Mouse (Mus musculus): Measurements from ENCODE around the gene Taldo1. TPM values are rescaled to one million over a fixed set of nuclear protein-coding genes. Genes with fewer than 3 reads are reported as not detected.
A peak's percentile ranks its signal among the peaks of the same experiment; 100 is the strongest.

Gene Taldo1
- polyA plus RNA-seq, 1 experiment = 252 TPM

- Histone ChIP-seq H3K27me3 (ENCODE audit: control insufficient read depth, insufficient read depth, insufficient read length) (no peaks in the 10 kb centered on the region), H3K4me3 (ENCODE audit: insufficient read depth, poor library complexity, severe bottlenecking) (no peak overlapping the region), H3K79me2 (ENCODE audit: control insufficient read depth, insufficient read depth) (peaks cover 28% of the 10 kb centered on the region), H3ac (ENCODE audit: control insufficient read depth, insufficient read length, low read depth) (no peak overlapping the region), H3K36me3 (ENCODE audit: control insufficient read depth, insufficient read depth) (peaks cover 7% of the 10 kb centered on the region), H3K79me3 (ENCODE audit: low read depth) (peaks cover 7% of the 10 kb centered on the region)
- no peak for TF ChIP-seq FOSL1 (IDR thresholded peaks at IDR 0.05; ENCODE audit: insufficient read depth, low read length, poor library complexity, severe bottlenecking)
- no peak for TF ChIP-seq CTCF (IDR thresholded peaks at IDR 0.05; ENCODE audit: control insufficient read depth, insufficient read depth, insufficient read length)
- TF ChIP-seq USF1 (IDR thresholded peaks at IDR 0.05; ENCODE audit: low read depth) = no peak
- no peak for TF ChIP-seq MAX (IDR thresholded peaks at IDR 0.05)
- no peak for TF ChIP-seq CEBPB (IDR thresholded peaks at IDR 0.05; ENCODE audit: low read depth)
- no peak for TF ChIP-seq MYOG (IDR thresholded peaks at IDR 0.05; ENCODE audit: control insufficient read depth, extremely low read depth, insufficient read length)
- no peak for TF ChIP-seq MYOD1 (IDR thresholded peaks at IDR 0.05; ENCODE audit: control insufficient read depth, insufficient read length, low read depth)
Measured at GRCm38 (mm10) chr7:141432741-141433516, 40.9 kb downstream of the Taldo1 start.

- H3K27me3 ChIP-seq (ENCODE audit: control insufficient read depth, insufficient read depth, insufficient read length) = no peaks in the 10 kb centered on the region
- H3K4me3 ChIP-seq (ENCODE audit: insufficient read depth, poor library complexity, severe bottlenecking) = no peak overlapping the region
- no peak overlapping the region for H3ac ChIP-seq (ENCODE audit: control insufficient read depth, insufficient read length, low read depth)
- no peak for TF ChIP-seq MYOG (IDR thresholded peaks at IDR 0.05; ENCODE audit: control insufficient read depth, extremely low read depth, insufficient read length)
- no peak for TF ChIP-seq CEBPB (IDR thresholded peaks at IDR 0.05; ENCODE audit: low read depth)
- TF ChIP-seq CTCF (IDR thresholded peaks at IDR 0.05; ENCODE audit: control insufficient read depth, insufficient read depth, insufficient read length) = no peak
- TF ChIP-seq FOSL1 (IDR thresholded peaks at IDR 0.05; ENCODE audit: insufficient read depth, low read length, poor library complexity, severe bottlenecking) = no peak
- TF ChIP-seq MYOD1 (IDR thresholded peaks at IDR 0.05; ENCODE audit: control insufficient read depth, insufficient read length, low read depth) = no peak
- no peak for TF ChIP-seq MAX (IDR thresholded peaks at IDR 0.05)
- no peak for TF ChIP-seq USF1 (IDR thresholded peaks at IDR 0.05; ENCODE audit: low read depth)
- peaks cover 28% of the 10 kb centered on the region for H3K79me2 ChIP-seq (ENCODE audit: control insufficient read depth, insufficient read depth)
- peaks cover 7% of the 10 kb centered on the region for H3K79me3 ChIP-seq (ENCODE audit: low read depth)
- peaks cover 15% of the 10 kb centered on the region for H3K36me3 ChIP-seq (ENCODE audit: control insufficient read depth, insufficient read depth)
Measured at GRCm38 (mm10) chr7:141433517-141434400, 41.8 kb downstream of the Taldo1 start.

- Histone ChIP-seq H3K27me3 (ENCODE audit: control insufficient read depth, insufficient read depth, insufficient read length) (no peaks in the 10 kb centered on the region), H3K4me3 (ENCODE audit: insufficient read depth, poor library complexity, severe bottlenecking) (no peak overlapping the region), H3K79me2 (ENCODE audit: control insufficient read depth, insufficient read depth) (peaks cover 28% of the 10 kb centered on the region), H3K79me3 (ENCODE audit: low read depth) (peaks cover 7% of the 10 kb centered on the region), H3K36me3 (ENCODE audit: control insufficient read depth, insufficient read depth) (peaks cover 21% of the 10 kb centered on the region), H3ac (ENCODE audit: control insufficient read depth, insufficient read length, low read depth) (no peak overlapping the region)
- TF ChIP-seq FOSL1 (IDR thresholded peaks at IDR 0.05; ENCODE audit: insufficient read depth, low read length, poor library complexity, severe bottlenecking) = no peak
- no peak for TF ChIP-seq USF1 (IDR thresholded peaks at IDR 0.05; ENCODE audit: low read depth)
- TF ChIP-seq MYOD1 (IDR thresholded peaks at IDR 0.05; ENCODE audit: control insufficient read depth, insufficient read length, low read depth) = no peak
- no peak for TF ChIP-seq MYOG (IDR thresholded peaks at IDR 0.05; ENCODE audit: control insufficient read depth, extremely low read depth, insufficient read length)
- no peak for TF ChIP-seq MAX (IDR thresholded peaks at IDR 0.05)
- TF ChIP-seq CTCF (IDR thresholded peaks at IDR 0.05; ENCODE audit: control insufficient read depth, insufficient read depth, insufficient read length) = no peak
- TF ChIP-seq CEBPB (IDR thresholded peaks at IDR 0.05; ENCODE audit: low read depth) = no peak
Measured at GRCm38 (mm10) chr7:141434464-141434863, 42.5 kb downstream of the Taldo1 start.

GRCm38 (mm10) chr7:141435129-141435855 is 43.3 kb downstream of the Taldo1 start:
- Histone ChIP-seq H3ac (ENCODE audit: control insufficient read depth, insufficient read length, low read depth) (peak overlapping the region; percentile 43), H3K79me3 (ENCODE audit: low read depth) (peaks cover 7% of the 10 kb centered on the region), H3K27me3 (ENCODE audit: control insufficient read depth, insufficient read depth, insufficient read length) (no peaks in the 10 kb centered on the region), H3K4me3 (ENCODE audit: insufficient read depth, poor library complexity, severe bottlenecking) (peak overlapping the region; percentile 11), H3K36me3 (ENCODE audit: control insufficient read depth, insufficient read depth) (peaks cover 27% of the 10 kb centered on the region), H3K79me2 (ENCODE audit: control insufficient read depth, insufficient read depth) (peaks cover 28% of the 10 kb centered on the region)
- TF ChIP-seq USF1 (IDR thresholded peaks at IDR 0.05; ENCODE audit: low read depth) (no peak), CTCF (IDR thresholded peaks at IDR 0.05; ENCODE audit: control insufficient read depth, insufficient read depth, insufficient read length) (no peak), CEBPB (IDR thresholded peaks at IDR 0.05; ENCODE audit: low read depth) (no peak), MYOG (IDR thresholded peaks at IDR 0.05; ENCODE audit: control insufficient read depth, extremely low read depth, insufficient read length) (no peak), MYOD1 (IDR thresholded peaks at IDR 0.05; ENCODE audit: control insufficient read depth, insufficient read length, low read depth) (no peak), FOSL1 (IDR thresholded peaks at IDR 0.05; ENCODE audit: insufficient read depth, low read length, poor library complexity, severe bottlenecking) (no peak), MAX (IDR thresholded peaks at IDR 0.05) (no peak)
